Mouse (Mus musculus) liver (tissue): Measurements from ENCODE around the gene Fam76a.

Experiments used
- DNase-seq: peaks from one replicate; pipeline ENCODE4 v3.0.0-alpha.2; 2020; ENCODE audit warnings: mixed read lengths

Fam76a gene

DNA sequence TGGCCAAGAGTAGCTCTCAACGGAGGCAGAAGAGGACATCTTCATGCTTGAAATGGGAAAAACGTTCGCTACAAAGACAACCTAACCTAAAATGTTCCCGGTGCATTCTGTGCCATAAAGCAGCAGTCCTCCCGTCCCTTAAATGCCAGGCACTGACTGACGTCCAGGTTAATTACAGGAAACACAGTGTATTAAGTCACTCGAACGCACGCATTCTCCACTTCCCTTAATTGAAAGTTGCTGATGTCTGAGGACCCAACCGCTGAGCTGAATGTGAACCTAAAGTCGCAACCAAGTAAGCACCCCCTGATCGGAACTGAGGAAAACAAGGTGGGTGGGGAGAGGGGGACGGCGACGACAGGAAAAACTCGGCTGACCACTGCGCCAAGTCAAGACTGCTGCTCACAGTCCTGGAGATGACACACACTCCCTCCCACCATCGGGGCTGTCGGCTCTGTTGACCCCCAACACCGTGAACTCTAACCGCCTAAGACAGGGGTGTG, 38.7 kb downstream of the Fam76a start:
- DNase-seq: no peak

DNA sequence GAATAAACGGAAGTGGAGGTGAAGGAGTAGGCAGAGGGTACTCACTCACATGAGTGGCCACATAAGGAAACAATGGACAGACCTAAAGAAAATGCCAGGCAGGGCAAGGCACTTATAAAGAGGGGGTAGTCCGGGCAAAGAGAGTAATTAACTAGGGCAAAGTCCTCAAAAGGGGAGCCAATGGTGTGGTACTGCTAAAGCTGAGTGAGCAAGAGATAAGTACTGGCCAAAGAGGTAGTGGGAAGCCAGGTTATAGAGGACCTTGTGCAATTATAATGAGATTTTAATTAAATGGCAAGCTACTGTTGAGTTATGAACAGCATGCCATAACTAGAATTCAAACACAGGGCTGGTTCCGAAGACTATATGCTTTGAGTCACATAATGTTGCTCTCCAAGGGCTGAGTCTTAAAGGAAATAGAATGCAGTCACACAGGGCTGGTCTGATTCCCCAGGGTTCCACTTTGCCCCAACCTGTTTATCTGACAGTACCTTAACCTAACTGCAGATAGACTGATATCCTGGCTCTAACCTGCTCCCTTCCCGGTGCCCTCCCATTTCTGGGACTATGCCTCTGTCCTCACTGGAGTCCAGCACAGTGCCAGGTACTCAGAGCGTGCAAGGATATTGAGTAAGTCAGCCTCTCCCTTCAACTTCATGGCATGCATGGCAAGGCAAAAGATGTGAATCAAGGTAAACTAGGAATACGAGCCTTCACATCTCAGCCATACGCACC, 47.8 kb downstream of the Fam76a start:
- DNase-seq: no peak

DNA sequence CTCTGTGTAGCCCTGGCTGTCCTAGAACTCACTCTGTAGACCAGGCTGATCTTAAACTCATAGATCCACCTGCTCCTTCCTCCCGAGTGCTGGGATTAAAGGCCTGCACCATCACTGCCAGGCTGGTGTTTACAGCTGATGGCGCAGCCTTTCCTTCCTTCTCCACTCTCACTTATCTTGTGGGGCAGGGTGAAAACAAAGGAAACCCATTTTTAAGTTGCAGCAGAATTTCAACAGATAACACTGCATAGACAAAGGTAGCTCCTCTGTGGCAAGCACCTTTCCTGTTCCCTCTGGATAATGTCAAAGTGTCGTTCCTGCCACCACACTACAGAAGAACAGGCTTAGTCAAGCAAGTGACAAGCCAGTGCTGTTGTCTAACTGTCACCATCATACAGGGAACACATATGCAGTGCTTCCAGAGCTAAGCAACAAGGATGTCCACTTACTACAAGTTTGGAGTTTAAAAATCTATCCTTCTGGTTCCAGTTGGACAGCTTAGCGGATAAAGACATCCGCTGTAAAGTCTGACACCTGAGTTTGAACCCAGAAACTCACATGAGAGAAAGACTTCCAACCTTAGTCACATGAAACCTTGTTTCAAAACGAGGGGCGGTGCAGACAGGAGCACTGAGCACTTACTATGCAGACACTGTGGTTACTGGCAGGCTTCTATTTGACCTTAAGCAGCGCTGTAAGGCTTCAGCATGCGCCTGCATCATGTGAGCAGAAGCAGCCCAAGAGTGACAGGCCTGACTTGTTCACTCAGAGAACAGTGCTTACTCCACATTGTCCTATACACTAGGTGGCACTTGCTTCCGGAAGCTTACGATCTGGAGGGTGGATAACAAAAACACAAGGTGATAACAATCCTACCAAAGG, 48.6 kb downstream of the Fam76a start:
- no peak for DNase-seq

DNA sequence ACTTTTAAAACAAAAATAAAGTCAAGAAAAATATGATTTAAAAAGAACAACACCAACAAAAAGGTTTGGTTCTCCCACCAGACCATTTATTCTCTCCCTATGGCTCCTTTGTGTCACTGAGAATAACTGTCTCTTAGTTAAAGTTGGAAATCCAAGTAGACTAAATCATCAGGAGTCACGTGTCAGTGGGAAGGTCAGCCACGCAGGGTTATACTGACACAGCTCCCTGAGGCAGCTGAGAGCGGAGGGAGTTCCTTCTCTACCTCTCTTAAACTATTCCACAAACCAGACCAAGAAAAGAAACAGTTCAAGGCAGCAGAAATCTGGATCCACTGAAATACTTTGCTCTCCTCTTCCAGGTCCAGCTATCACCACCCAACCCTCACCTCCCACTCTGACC, 51.2 kb downstream of the Fam76a start:
- no peak for DNase-seq

DNA sequence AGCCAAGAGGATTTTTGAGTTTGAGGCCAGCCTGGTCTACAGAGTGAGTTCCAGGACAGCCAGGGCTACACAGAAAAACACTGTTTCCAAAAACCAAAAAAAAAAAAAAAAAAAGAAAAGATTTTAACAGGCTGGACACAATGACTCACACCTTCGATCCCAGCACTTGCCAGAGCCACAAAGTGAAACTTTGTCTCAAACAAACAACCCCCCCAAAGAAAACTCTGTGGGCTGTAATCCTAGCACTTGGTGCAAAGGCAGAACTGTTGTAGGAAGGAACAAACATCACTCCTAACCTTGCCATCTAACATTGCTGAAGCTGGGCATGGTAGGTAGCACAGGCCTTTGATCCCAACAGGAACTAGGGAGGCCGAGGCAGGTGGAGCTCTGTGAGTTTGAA, 57.5 kb downstream of the Fam76a start:
- DNase-seq: no peak

DNA sequence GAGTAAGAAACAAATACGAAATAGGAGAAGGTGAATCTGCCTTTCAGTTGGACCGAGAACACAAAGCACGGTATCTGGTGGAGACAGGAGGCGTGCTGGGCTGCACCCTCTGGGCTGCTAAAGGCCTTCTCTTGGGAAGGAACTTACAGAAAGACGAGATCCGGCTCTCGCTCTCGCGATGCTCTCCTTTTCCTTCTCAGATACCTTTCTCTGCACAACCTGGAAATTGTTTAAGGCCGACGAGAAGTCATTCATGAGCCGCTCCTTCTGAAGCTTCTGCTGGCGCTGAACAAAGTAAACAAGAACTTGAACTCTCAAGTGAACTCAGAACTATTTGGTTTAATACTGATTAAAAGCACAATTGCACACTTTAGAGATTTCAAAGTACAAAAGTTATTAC, 59.3 kb downstream of the Fam76a start:
- no peak for DNase-seq

DNA sequence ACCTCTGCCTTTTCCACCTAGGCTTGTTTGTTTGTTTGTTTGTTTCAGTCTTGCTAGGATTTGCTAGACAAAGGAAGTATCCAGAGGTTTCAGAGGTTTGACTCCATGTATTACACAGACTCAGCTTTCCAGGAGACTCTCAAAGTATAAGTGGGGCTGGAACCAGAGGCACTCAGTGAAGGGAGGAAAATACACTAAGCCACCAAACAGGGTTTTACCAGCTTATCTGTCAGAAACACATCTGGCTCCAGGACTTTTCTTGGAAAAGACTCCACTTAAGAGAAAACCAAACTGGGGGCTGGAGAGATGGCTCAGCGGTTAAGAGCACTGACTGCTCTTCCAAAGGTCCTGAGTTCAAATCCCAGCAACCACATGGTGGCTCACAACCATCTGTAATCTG, 61.5 kb downstream of the Fam76a start:
- no peak for DNase-seq
